Mouse (Mus musculus): ENCODE results near the gene Gm20683.
A peak's percentile ranks its signal among the peaks of the same experiment; 100 is the strongest.
"Not testable (repeated sequence)": the region's sequence is repeated elsewhere in the genome, so short reads cannot be mapped to it uniquely, and the experiment has no call there.

Gm20683 gene

DNA sequence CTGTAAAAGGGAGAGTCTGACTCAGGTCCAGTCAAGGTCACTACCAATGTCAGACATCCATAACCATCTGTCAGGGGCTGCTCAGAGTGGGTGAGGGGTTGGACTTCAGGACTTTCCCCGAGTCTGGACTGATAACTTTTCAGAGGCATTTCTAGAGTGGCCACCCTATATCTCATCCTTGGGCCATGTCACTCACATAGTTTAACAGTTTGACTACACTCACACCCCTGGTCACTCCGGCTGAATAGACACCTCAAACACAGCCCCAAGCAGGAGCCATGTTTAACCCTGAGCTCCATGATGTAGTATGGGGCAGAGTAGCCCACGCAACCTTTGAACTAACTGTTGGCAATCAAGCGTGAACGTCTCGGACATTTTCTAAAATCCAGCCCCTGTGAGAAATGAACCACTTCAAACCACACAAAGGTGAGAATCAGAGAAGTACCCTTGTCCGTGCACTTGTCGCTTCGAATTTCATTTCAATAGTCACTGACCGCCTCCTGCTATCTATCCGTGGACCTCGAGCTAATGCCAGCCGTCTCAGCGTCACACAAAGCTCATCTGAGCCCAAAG, 32.7 kb upstream of the Gm20683 start:
- DNase-seq (ENCODE audit: low spot score in 2 of 2), result no peak

DNA sequence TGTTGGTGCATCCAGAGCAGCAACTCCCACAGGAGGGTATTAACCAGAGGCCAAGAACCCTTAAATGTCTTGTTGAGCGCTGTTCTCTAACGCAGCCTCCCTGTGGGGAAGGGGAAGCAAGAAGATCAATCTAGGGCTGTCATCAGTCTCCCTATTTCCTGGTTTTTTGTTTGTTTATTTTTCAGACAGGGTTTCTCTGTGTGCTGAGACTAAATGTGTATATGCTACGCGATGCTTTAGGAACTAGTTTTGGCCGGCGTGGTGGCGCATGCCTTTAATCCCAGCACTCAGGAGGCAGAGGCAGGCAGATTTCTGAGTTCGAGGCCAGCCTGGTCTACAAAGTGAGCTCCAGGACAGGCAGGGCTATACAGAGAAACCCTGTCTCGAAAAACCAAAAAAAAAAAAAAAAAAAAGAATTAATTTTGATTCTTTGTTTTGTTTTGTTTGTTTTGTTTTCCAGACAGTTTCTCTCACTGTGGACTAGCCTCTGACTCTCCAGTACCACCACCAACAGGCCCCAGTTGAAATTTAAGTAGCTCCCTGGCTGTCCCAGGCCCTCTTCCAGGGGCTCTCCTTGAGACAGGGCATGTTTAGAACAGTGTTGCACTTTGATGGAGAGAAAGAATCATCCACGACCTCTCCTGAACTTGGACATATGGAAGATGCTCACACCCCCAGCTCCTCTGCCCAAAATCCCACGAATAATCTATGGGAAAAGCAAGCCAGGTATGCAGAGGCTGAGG, 32.0 kb upstream of the Gm20683 start:
- DNase-seq (ENCODE audit: low spot score in 2 of 2), result no peak

- DNase-seq (ENCODE audit: low spot score in 2 of 2), result no peak
These were observed 31.1 kb upstream of the Gm20683 start for GRCm38 (mm10) chr17:25872676-25873075.

GRCm38 (mm10) chr17:25871566-25871965, 30.0 kb upstream of the Gm20683 start:
- not testable (repeated sequence) for DNase-seq (ENCODE audit: low spot score in 2 of 2)

DNA sequence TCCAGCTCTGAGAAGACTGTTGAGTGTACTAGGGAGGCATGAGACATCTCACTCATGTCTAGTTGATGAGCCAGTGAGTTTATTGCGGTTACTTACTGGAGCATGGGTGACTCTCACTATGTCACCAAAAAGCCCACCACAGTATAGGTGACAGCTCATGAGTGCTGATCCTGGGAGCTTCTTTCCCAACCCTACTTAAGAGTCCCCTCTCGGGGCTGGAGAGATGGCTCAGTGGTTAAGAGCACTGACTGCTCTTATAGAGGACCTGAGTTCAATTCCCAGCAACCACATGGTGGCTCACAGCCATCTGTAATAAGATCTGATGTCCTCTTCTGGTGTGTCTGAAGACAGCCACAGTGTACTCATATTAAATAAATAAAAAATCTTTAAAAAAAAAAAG, 28.4 kb upstream of the Gm20683 start:
- no peak for DNase-seq (ENCODE audit: low spot score in 2 of 2)

GRCm38 (mm10) chr17:25869498-25869897, 27.9 kb upstream of the Gm20683 start:
- no peak for DNase-seq (ENCODE audit: low spot score in 2 of 2)

DNA sequence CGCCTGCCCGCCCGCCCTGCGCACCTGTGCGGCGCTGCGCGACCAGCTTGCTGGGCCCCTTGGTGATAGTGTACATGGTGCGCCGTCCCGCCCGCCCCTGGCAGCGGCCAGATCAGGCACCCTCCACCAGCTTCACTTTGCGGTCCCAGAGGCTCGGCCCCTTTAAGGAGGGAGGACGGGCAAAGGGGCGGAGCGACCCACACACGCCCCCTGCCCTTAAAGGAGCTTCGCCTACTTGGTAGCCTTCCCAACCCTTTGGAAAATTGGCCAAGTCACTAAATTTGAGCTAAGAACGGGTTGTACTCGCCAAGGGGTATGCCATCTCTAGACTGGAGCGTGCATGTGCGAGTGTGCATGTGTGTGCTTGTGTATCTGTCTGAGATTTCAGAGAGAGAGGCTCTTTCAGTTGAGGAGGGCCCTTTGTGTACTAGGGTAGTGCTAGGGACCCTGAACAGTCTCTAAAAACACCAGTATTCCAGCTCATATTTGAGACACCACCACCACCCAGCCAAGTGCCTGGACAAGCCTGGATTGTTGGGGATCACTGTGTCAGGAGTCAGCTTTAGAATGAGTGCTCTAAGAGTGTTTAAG, 27.1 kb upstream of the Gm20683 start, which contains the start of gene Mcrip2:
TSS of gene Mcrip2 (minus strand) at position 164 of the 591 bp plus-strand sequence.
- peak; percentile 60 to 75 for DNase-seq (ENCODE audit: low spot score in 2 of 2)

DNA sequence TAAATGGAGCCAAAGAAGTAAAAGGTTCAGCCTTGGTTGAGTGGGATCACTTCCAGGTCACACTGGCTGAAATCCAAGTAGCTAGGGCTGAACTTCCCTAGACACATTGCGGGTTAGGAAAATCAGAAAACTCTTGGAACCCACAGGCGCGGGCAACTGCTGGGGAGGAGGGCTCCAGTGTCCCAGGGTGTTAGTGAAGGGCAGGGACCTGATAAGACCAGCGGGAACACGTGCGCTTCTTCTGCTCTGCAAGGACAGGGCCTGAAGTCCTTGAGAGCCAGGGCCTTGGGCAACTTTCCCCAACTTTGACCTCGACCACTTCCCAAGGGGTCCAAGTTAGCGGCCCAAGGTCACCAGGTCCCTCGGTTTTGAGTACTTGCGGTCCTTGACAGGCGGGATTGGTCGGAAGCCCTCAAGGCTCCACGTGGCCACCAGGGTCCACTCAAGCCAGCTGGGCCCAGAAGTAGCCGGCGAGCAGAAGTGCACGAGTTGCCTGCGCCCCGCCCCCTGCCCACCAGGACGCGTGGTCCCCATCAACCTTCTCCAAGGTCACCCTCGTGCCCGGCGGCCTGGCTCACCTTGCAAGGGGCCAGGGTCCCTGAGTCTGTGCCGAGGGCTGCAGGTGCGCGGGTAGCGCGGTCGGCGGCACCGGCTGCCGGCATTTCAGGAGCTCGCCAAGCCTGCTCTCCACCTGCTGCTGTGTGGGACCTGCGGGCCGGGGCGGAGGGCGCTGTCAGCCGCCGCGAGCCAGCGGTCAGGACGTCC, 26.5 kb upstream of the Gm20683 start:
- DNase-seq (ENCODE audit: low spot score in 2 of 2), result no peak

- no peak for DNase-seq (ENCODE audit: low spot score in 2 of 2)
These were observed 25.9 kb upstream of the Gm20683 start for GRCm38 (mm10) chr17:25867509-25867835.

DNA sequence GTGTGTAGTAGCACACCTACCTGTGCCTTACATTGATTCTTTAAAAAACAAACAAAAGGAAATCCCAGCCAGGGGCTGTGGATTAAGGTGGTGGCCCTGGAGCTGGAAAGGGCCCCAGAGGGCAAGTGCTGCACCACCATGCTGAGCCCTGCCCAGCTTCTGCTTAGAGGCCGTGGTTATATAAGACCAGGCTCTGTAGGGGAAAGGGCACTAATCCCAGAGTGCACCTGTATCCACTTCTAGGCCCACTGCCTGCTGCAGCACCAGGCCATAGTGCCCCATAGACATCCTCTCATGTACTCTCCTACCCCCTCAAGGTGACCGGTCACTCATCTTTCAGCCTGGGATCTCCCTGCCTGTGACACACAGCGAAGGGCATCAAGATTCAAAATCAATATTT, 24.6 kb upstream of the Gm20683 start:
- no peak for DNase-seq (ENCODE audit: low spot score in 2 of 2)

DNA sequence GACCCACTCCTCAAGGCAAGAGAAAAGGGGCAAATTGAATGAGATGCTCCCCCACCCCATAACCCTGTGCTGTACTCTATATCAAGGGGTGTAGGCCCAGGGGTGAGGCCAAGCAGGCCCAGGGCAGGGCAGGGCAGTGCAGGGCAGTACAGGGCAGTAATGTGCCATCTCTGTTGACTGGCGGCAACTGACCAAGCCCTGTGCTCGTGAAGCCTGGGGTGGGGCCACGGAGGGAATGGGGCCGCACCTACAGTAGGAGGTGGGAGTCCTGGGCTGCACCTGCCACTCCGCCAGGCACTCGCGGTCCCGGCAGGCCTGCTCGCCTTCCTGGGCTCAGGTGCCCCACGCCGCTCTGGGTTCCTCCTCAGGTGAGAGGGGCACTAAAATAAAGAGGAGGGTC, 23.7 kb upstream of the Gm20683 start:
- no peak for DNase-seq (ENCODE audit: low spot score in 2 of 2)

DNA sequence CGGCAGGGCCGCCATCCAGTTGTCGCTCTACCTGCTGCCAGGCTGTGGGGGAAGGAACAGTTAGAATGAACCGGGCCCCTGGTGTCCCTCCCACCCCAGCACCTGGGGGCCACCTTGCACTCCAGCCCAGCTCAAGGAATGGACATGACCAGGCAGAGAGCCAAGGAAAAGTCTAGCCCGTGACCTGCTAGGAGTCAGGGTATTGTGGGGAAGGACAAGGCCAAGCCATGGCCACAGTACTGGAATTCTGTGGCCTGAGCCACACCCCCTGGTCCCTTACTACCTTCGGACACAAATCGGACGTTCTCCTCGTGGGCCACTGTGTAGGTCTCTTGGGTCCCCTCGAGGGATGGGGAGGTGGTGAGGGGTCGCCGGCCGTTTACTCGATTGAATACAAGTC, 22.7 kb upstream of the Gm20683 start:
- DNase-seq (ENCODE audit: low spot score in 2 of 2), result no peak

DNA sequence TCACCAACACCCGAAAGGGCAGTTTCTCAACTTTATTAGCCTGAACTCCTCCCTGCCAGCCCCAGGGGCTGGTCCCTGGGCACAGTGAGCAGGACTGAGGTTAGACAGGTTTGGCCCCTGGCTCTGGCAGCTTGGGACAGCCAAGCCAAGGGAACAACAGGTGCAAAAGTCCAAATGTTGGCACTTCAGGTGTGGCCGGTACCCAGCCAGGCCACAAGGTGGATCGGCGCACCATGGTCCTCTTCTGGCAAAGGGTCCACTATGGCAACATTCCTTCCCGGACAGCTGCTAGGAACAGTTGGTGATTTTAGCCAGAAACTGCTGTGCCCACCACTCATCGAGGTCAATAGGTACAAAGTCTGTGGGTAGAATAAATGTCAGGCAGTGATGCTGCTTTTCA, 22.1 kb upstream of the Gm20683 start:
- no peak for DNase-seq (ENCODE audit: low spot score in 2 of 2)

DNA sequence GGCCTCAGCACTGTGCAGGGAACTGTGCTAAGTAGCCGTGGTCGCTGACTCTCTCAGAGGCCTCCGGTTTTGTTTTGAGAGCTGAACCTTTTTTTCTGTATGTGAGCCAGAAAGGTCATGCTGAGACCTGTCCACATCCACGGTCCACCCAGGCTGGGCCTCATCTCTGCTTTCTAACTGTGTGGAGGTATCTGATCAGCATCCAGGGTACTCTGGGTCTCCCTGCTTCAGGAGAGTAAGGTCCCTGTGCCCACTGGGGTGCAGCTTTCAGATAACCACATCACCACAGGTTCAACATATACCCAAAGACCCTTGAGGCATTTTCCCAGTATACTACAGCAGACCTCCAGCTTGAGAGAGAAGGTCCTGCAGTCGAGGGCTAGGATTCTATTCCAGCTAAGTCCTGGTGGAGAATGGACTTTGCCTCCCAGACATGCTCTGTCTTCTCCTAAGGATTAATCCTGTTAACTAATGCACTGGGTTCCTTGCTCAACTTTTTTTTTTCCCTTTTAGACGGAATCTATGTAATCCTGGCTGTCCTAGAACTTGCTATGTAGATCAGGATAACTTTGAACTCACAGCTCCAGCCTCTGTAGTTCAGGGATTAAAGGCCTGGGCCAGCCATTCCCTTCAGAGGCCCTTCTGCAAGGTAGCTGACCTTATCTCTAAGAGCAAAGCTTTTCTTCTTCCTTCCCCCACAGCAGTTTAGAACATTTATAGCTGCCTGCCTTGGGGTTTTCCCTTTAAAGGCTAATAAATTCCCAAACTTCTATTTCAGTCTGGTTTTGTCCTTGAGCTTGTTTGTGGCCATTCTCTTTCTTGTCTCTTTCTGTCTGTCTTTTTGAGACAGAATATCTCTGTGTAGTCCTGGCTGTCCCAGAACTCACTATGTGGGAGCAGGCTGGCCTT, 20.4 kb upstream of the Gm20683 start:
- DNase-seq (ENCODE audit: low spot score in 2 of 2), result no peak

DNA sequence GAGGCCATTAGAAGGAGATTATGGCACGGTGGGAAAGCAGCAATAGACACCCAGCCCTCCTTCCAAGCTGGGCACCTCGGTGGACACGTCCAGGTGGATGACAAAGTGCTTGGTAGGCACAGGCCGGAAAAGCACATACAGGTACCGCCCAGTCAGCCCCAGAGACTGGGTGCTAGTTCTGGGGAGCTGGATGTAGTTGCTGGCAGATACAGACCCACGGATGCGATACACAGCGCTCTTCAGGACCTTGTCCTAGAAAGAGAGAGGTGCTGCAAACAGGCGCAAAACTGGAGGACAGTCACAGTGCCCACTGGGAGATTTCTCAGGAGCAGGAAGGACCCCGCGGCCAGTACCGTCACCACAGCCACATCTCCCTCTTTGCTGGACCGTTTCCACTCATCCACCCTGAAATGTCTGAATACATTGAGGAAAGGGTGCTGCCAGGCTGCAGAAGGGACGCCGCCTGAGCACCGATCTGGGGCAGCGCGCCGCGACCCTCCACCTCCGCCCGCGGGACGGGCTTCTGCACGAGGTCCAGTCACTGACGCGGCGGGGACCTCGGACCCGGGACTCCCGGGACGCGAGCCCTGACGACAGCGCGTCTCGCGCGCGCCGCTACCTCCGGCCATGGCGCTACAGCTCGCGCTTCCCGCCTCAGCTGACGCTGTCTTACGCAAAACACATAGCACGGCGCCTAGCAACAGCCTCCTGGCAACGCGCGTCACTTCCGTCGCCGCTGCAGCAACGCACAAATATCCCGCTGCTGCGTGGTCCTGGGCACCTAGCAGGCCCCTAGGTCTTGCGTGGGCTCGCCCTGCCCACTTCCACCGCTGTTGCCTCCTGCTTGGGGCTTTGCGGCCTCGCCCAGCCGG, 19.5 kb upstream of the Gm20683 start, which contains the start of gene Wdr90:
TSS of gene Wdr90 (minus strand) at position 670 of the 872 bp plus-strand sequence.
- DNase-seq (ENCODE audit: low spot score in 2 of 2), result peak; percentile 94 to 95

DNA sequence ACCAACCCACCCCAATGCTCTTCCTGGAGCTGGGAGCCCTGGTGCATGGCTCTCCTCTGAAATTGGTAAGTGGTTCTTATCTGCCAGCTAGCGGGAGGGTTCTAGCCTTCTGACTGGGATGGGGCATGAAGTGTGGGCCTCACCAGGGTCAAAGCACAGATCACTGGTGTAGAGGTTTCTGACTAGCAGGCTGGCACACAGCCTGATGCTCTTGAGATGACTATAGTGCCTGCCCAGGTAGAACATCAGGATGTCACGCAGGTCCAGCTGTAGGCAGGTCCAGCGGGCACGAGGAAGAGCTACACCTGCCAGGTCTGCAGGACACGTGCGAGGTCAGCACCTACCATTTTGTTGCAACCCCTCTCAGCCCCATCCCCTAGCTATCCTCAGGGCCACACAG, 18.7 kb upstream of the Gm20683 start:
- DNase-seq (ENCODE audit: low spot score in 2 of 2), result no peak

DNA sequence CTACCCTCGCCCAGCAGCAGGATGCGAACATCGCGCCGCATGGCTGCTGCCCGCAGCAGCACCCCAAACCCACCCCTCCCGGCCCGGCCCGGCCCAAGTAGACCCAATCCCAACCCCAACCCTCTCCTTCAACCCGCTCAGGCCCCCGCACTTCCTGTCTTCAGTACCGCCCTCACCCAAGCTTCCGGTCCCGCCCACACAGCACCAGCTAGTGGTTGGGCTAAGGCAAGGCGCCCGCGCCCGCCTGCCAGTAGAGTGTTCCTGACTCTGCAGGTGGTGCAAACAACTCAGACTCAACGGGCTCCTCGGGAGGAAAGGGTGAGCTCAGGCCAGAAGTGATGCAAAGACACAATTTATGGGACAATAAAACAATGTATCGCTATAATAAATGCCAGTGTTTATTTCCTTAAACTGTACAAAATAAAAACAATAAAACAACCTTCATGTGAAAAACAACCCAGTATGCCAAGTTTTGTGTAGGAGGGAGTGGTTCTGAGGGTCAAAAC, 2.9 kb upstream of the Gm20683 start, which contains the start of gene Rhot2:
TSS of gene Rhot2 (minus strand) at position 456 of the 506 bp plus-strand sequence.
- peak; percentile 93 to 94 for DNase-seq (ENCODE audit: low spot score in 2 of 2)

- DNase-seq (ENCODE audit: low spot score in 2 of 2), result no peak
These were observed 2.3 kb upstream of the Gm20683 start for GRCm38 (mm10) chr17:25843636-25844395.

- no peak for DNase-seq (ENCODE audit: low spot score in 2 of 2)
These were observed 1.6 kb upstream of the Gm20683 start for GRCm38 (mm10) chr17:25843122-25843521.
